Mouse (Mus musculus) brown adipose tissue, adult 24 weeks (tissue): ENCODE results near the gene Macrod1. TPM values are rescaled to one million over a fixed set of nuclear protein-coding genes. Genes with fewer than 3 reads are reported as not detected.
A peak's percentile ranks its signal among the peaks of the same experiment; 100 is the strongest.

ENCODE experiments used
- H3K27ac ChIP-seq: fragments of 200-500 bp; replicated peaks from 2 replicates; pipeline ENCODE4 v1.5.1; 2012; ENCODE audit warnings: low read depth, mild to moderate bottlenecking, low read length
- H3K4me1 ChIP-seq: fragments of 200-500 bp; 2 replicates; pipeline ENCODE4 v1.6.1; 2012; ENCODE audit warnings: low read length, mixed read lengths; ENCODE audit not compliant: control insufficient read depth, insufficient read depth, insufficient read length
- H3K4me3 ChIP-seq: fragments of 200-500 bp; 2 replicates; pipeline ENCODE4 v1.5.1; 2012; ENCODE audit warnings: low read depth, mild to moderate bottlenecking, low read length, moderate library complexity; ENCODE audit not compliant: insufficient read depth
- polyA plus RNA-seq: library from polyadenylated mRNA; stranded (reverse); fragments of >200 nt; gene quantifications from 2 replicates; pipeline ENCODE4 v1.2.4, GENCODE M21; 2012; ENCODE audit not compliant: missing spikeins, insufficient read depth, insufficient read length

Gene Macrod1
- polyA plus RNA-seq, 1 experiment, result 155 TPM

DNA sequence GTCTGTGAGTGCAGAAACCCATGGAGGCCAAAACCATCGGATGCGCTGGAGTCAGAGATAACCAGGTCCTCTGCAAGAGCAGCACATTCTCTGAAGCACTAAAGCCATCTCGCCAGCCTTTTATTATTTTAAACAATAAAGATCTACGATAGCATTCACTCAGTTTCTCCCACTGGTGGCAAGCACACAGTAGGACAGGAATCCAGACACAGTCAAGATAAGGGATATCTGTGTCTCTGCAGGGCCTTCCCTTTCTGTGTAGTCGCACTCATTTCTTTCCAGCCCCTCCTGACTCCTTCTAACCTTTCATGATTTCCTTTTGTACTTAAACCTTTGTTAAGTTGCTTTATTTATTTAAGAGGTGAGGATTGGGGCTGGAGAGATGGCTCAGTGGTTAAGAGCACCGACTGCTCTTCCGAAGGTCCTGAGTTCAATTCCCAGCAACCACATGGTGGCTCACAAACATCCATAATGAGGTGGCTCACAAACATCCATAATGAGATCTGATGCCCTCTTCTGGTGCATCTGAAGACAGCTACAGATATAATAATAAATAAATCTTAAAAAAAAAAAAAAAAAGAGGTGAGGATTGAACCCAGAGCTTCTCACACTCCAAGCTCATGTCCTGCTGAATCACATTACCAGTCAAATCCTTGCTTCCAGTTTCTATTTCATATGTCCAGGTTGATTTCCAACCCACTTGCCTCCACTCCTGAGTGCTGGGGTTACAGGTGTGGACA, 153.5 kb downstream of the Macrod1 start:
- no peak overlapping the region for H3K4me3 ChIP-seq
- peaks cover 2% of the 10 kb centered on the region; the same call in 1 of the 2 replicates for H3K4me1 ChIP-seq
- no peak overlapping the region for H3K27ac ChIP-seq

- Histone ChIP-seq H3K4me3 (no peak overlapping the region), H3K4me1 (peaks cover 7% of the 10 kb centered on the region), H3K27ac (no peak overlapping the region)
Observed at GRCm38 (mm10) chr19:7212216-7212615, 155.6 kb downstream of the Macrod1 start.

DNA sequence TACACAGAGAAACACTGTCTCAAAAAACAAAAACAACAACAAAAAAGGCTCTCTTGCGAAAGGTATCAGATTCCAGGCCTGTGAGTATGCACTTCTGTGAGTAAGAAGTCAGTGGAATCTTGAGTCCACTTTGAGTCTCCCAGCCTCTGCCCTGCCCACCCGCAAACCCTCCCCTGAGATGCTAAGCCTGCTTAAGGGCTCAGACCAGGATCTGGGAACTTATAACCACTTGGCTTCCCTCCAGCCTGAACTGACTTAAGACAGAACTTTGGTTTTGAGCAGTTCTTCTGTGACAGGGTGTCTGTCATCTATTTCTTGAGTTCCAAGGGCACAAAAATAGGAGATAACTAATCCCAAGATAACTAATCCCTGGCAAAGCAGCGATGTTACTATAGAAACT, 156.4 kb downstream of the Macrod1 start:
- H3K27ac ChIP-seq, result no peak overlapping the region
- peaks cover 7% of the 10 kb centered on the region for H3K4me1 ChIP-seq
- no peak overlapping the region for H3K4me3 ChIP-seq

- H3K4me1 ChIP-seq, result peaks cover 7% of the 10 kb centered on the region
- H3K27ac ChIP-seq, result no peak overlapping the region
- H3K4me3 ChIP-seq, result peak overlapping the region; percentile 91; the same call in 1 of the 2 replicates
Observed at GRCm38 (mm10) chr19:7214484-7214883, 157.9 kb downstream of the Macrod1 start.

DNA sequence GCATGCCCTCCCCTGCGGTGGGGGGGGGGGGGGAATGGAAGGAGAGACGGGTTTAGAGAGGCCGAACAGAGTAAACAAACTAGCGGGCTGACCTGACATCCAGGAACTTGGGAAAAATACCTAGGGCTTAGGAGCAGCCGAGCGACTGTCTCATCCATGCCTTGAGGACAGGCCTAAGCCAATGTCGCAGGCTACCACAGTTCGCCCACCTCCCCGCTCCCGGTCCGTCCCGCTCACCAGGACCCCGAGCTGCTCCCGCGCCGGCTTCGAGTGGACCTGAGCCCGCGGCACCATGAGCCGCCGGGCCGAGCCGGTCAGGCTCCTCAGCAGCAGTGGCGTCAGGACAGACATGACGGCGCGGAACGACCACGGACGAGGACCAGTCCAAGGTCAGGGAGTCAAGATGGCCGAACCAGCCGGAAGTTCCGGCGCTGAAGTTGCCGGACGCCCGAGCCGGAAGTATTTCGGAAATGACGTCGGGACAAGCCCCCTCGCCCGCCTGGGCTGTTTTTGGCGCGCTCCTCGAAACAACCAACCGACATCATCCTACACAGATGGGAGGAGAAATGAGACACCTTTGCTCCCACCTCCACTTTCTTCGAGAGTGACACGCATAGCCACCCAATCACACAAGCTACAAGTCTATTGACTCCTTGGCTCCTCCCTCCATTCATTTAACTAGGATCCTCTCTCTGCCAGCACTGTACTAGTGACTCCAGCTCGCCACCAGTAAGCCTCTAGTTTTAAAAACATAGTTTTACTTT, 160.7 kb downstream of the Macrod1 start, which contains the start of gene Cox8a:
Gene Cox8a, minus strand, starts transcription at position 455 of the 764 bp plus-strand sequence.
- Histone ChIP-seq H3K4me1 (peaks cover 10% of the 10 kb centered on the region), H3K4me3 (peak within 1 kb of the TSS; percentile 91), H3K27ac (peak within 1 kb of the TSS; percentile 98)

GRCm38 (mm10) chr19:7217926-7218267, 161.3 kb downstream of the Macrod1 start:
- Histone ChIP-seq H3K27ac (no peak overlapping the region), H3K4me3 (no peak overlapping the region; the same call in 1 of the 2 replicates), H3K4me1 (peaks cover 12% of the 10 kb centered on the region)

GRCm38 (mm10) chr19:7218753-7219152, 162.1 kb downstream of the Macrod1 start:
- peaks cover 12% of the 10 kb centered on the region for H3K4me1 ChIP-seq
- no peak overlapping the region for H3K27ac ChIP-seq
- H3K4me3 ChIP-seq, result no peak overlapping the region

- Histone ChIP-seq H3K4me1 (peaks cover 22% of the 10 kb centered on the region), H3K27ac (no peak overlapping the region), H3K4me3 (no peak overlapping the region)
Observed at GRCm38 (mm10) chr19:7222196-7222595, 165.6 kb downstream of the Macrod1 start.

GRCm38 (mm10) chr19:7223488-7223887, 166.9 kb downstream of the Macrod1 start:
- peaks cover 22% of the 10 kb centered on the region for H3K4me1 ChIP-seq
- no peak overlapping the region for H3K4me3 ChIP-seq
- H3K27ac ChIP-seq, result no peak overlapping the region

DNA sequence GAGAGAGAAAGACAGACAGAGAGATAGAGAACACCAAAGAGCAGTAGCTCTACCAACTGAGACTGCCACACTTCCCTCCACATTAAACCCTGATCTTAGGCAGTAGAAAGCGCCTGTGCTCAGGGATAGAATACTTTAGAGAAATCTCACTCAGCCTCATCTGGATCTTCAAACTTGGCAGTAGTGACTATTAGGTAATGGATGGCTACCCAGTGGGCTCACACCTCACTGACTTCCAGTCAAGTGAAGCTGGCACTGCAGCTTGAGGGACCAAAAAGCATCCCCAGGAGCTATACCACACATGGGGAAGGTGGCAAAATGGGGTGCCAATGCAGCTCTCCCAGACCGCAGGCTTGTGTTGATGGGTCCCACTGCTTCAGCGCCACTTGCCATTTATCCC, 167.6 kb downstream of the Macrod1 start:
- H3K4me3 ChIP-seq, result no peak overlapping the region
- peaks cover 22% of the 10 kb centered on the region for H3K4me1 ChIP-seq
- H3K27ac ChIP-seq, result no peak overlapping the region

- peaks cover 22% of the 10 kb centered on the region for H3K4me1 ChIP-seq
- peak overlapping the region; percentile 65 for H3K27ac ChIP-seq
- no peak overlapping the region for H3K4me3 ChIP-seq
Observed at GRCm38 (mm10) chr19:7225096-7225690, 168.6 kb downstream of the Macrod1 start.

DNA sequence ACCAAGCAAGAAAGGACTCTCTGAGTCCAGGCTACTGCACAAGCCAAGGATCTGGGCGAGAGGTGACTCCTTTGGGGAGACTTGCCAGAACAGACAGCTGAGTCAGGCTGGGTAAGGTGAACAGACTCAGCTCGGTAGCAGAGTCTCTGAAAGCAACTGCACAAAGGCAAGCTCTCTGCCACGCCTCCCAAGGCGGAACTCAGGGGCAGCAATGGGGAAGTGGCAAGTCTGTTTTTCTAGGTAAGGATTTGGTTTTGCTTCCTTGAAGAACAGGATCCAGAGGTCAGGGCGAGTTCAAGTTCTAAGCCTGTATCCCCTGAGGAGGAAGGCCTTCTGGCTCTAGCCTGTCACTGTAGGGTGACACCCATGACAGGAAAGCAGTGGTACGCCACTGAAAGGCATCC, 169.9 kb downstream of the Macrod1 start:
- peaks cover 19% of the 10 kb centered on the region for H3K4me1 ChIP-seq
- H3K27ac ChIP-seq, result peak overlapping the region; percentile 76
- H3K4me3 ChIP-seq, result no peak overlapping the region

- Histone ChIP-seq H3K4me1 (no peaks in the 10 kb centered on the region), H3K4me3 (no peak overlapping the region), H3K27ac (no peak overlapping the region)
Observed at GRCm38 (mm10) chr19:7234537-7235221, 178.1 kb downstream of the Macrod1 start.

DNA sequence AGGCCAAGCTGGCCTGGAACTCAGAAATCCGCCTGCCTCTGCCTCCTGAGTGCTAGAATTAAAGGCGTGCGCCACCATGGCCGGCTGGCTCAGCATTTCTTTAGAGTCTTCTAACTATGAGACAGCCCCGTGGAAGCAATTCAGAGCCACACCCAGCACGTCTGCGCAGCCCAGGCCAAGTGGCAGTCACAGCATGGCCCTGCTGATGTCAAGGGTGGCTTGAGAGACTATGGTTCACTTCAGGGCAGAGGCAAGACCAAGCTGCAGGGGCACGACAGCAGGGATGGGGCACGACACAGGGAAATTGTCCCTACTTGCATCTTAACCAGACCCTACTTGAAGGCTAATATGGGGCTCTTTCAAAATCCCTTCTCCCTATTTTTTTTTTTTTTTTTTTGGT, 178.9 kb downstream of the Macrod1 start:
- Histone ChIP-seq H3K4me1 (peaks cover 5% of the 10 kb centered on the region), H3K27ac (0 out of 2 replicates have a peak overlapping the region, but pooled peaks have one; percentile 5), H3K4me3 (no peak overlapping the region)

GRCm38 (mm10) chr19:7236011-7236410, 179.4 kb downstream of the Macrod1 start:
- no peak overlapping the region for H3K4me3 ChIP-seq
- H3K4me1 ChIP-seq, result peaks cover 5% of the 10 kb centered on the region
- H3K27ac ChIP-seq, result no peak overlapping the region
